Mouse (Mus musculus) megakaryocyte-erythroid progenitor cell, adult 5-6 weeks (primary cell): ENCODE measurements around the gene Grk6. TPM values are rescaled to one million over a fixed set of nuclear protein-coding genes. Genes with fewer than 3 reads are reported as not detected.

ENCODE experiments used
- ATAC-seq: replicated peaks from 2 replicates; pipeline ENCODE4 v1.8.0; 2016; ENCODE audit warnings: mild to moderate bottlenecking, inconsistent platforms; ENCODE audit not compliant: severe bottlenecking, poor library complexity, low FRiP score, low TSS enrichment
- total RNA-seq, 2 experiments: library from RNA; stranded (forward) in 1 of 2; stranded (reverse) in 1 of 2; fragments of 200-1000, 215-1000 nt in 1 of 2; fragments of >200 nt in 1 of 2; fragmentation: Nextera tagmentation in 1 of 2; gene quantifications; 2 replicates each; pipeline ENCODE4 v1.2.3; 2014 to 2017

The Grk6 gene
- total RNA-seq (2014; fragmentation: Nextera tagmentation) = 61.4 and 80.6 TPM in 2 replicates
- total RNA-seq (2017) = 67.7 and 82.4 TPM in 2 replicates

GRCm38 (mm10) chr13:55444937-55445315 lies at the start of gene Grk6:
Grk6 (plus strand) TSS chr13:55445072.
- peak; percentile 85 for ATAC-seq

- ATAC-seq = no peak
Measured at GRCm38 (mm10) chr13:55398088-55398487, 46.8 kb upstream of the Grk6 start, which contains the start of gene Slc34a1. Slc34a1 (plus strand) TSS chr13:55398187.

- 0 out of 2 replicates have a peak, but pooled peaks have one; percentile 11 for ATAC-seq
Measured at GRCm38 (mm10) chr13:55399300-55400038, 45.4 kb upstream of the Grk6 start.

- ATAC-seq = no peak
Measured at GRCm38 (mm10) chr13:55400039-55400346, 44.9 kb upstream of the Grk6 start.

GRCm38 (mm10) chr13:55403266-55403665 lies 41.6 kb upstream of the Grk6 start:
- no peak for ATAC-seq

- no peak for ATAC-seq
Measured at GRCm38 (mm10) chr13:55403935-55404852, 40.7 kb upstream of the Grk6 start.

- ATAC-seq = peak; percentile 73
Measured at GRCm38 (mm10) chr13:55404853-55405782, 39.8 kb upstream of the Grk6 start.

GRCm38 (mm10) chr13:55405783-55406390 lies 39.0 kb upstream of the Grk6 start:
- ATAC-seq = no peak

GRCm38 (mm10) chr13:55407341-55407740 lies 37.5 kb upstream of the Grk6 start:
- ATAC-seq = no peak

- no peak for ATAC-seq
Measured at GRCm38 (mm10) chr13:55408546-55409120, 36.2 kb upstream of the Grk6 start.

- no peak for ATAC-seq
Measured at GRCm38 (mm10) chr13:55411826-55412225, 33.0 kb upstream of the Grk6 start.

GRCm38 (mm10) chr13:55412643-55413307 lies 32.1 kb upstream of the Grk6 start:
- ATAC-seq = peak; percentile 81

GRCm38 (mm10) chr13:55413333-55413732 lies 31.5 kb upstream of the Grk6 start:
- ATAC-seq = peak; percentile 78

GRCm38 (mm10) chr13:55414743-55415380 lies 30.0 kb upstream of the Grk6 start, which contains the start of gene Pfn3:
Pfn3 (minus strand) TSS chr13:55415232.
- no peak for ATAC-seq

- peak; percentile 68 for ATAC-seq
Measured at GRCm38 (mm10) chr13:55418004-55418403, 26.9 kb upstream of the Grk6 start.

- no peak for ATAC-seq
Measured at GRCm38 (mm10) chr13:55419142-55419541, 25.7 kb upstream of the Grk6 start.

- no peak for ATAC-seq
Measured at GRCm38 (mm10) chr13:55420018-55420932, 24.6 kb upstream of the Grk6 start.
